Mouse (Mus musculus) olfactory bulb, adult 2 months (tissue): ENCODE results near the gene Ankrd52.

Experiments
- CTCF ChIP-seq: fragments of 200-500 bp; IDR thresholded peaks from 2 replicates; pipeline ENCODE4 v1.5.1; 2012; ENCODE audit warnings: low read depth, mild to moderate bottlenecking, low read length, moderate library complexity; ENCODE audit not compliant: insufficient read depth
- POLR2A ChIP-seq: fragments of 200-500 bp; IDR thresholded peaks from 2 replicates; pipeline ENCODE4 v1.6.1; 2012; ENCODE audit warnings: mild to moderate bottlenecking, low read depth, low read length, moderate library complexity; ENCODE audit not compliant: insufficient read depth

- no peak for TF ChIP-seq CTCF
- TF ChIP-seq POLR2A: no peak
Measured at GRCm38 (mm10) chr10:128336195-128336594, 40.7 kb upstream of the Ankrd52 start.
